ENCODE assay signal across 13 mouse cellular contexts in the genomic region with DNA sequence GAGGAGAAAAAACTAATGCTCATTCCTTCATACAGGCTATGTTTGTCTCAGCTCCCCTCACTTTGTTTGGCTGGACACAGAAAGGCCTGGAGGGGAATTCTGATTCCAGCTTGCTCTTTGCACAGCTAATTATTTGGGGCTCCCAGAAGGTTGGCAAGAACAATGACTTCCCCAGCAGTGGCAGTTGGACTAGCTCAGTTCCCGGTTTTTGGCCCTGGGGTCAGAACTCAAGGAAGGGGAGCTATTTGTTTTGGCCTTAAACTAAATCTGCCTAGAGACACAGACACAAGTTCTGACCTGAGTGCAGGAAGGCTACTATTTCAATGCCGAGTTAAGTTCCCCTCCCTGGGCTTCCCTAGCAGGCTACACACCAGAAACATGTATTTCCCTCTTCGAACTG.
DNase-seq lines count a peak whose midpoint lies in the region; ATAC-seq and TF ChIP-seq lines count a peak whose summit lies in the region.
"Had no signal": no experiment of that assay in that cellular context is flagged by ENCODE, and none has a peak within 500 bp of the region (broad histone marks: within the 10 kb centered on the region; RNA-seq: fewer than 3 reads in every experiment).

No protein-coding gene starts in this region.

- TF ChIP-seq CTCF in gastrocnemius, adult 2 months (IDR thresholded peaks at IDR 0.05) = no peak

- no peak overlapping the region for H3K4me3 ChIP-seq in gastrocnemius, adult 2 months
- H3K4me3 ChIP-seq: heart, adult 2 months; limb, embryonic 13.5 days had no signal

- ATAC-seq in megakaryocyte-erythroid progenitor cell, adult 5-6 weeks (replicated peaks; ENCODE audit: low FRiP score, low TSS enrichment, poor library complexity, severe bottlenecking) = no peak
- ATAC-seq: lung, postnatal 0 days; Patski had no signal

- intact Hi-C loops in gastrocnemius, adult 2 months (cut with DNase I) = no loop called here

- no peak overlapping the region for H3K27ac ChIP-seq in gastrocnemius, adult 2 months
- H3K27ac ChIP-seq: heart, adult 2 months; limb, embryonic 13.5 days had no signal

- peak; percentile 22 for DNase-seq in gastrocnemius, adult 2 months
- no peak for DNase-seq in gastrocnemius, adult 8-10 months (ENCODE audit: low spot score in 2 of 2)
- peak; percentile 33 for DNase-seq in brain, adult 2 months (ENCODE audit: low read depth, low spot score)
- DNase-seq in fat pad, adult 2 months (ENCODE audit: extremely low read depth, low read depth, low spot score) = peak; percentile 57
- DNase-seq in kidney, adult 8-10 months = peak; percentile 10 to 33
- no peak for DNase-seq in adrenal gland, adult 8-10 months
- DNase-seq in layer of hippocampus, postnatal 25 days (ENCODE audit: extremely low spot score in 1 of 2, low spot score in 1 of 2) = no peak
- DNase-seq: adrenal gland, postnatal 14 days had no signal

Comparison
In these comparisons a context has a peak if more than half of its experiments do, and no peak if none do; other contexts are left out.
1. DNase-seq: peak in gastrocnemius, adult 2 months (single experiment), brain, adult 2 months (single experiment), fat pad, adult 2 months (single experiment) and kidney, adult 8-10 months (2 of 2); none in gastrocnemius, adult 8-10 months (0 of 2), adrenal gland, adult 8-10 months (single experiment) and layer of hippocampus, postnatal 25 days (0 of 2).